Mouse (Mus musculus) limb, embryonic 11.5 days (tissue): ENCODE measurements around the gene Ropn1l. TPM values are rescaled to one million over a fixed set of nuclear protein-coding genes. Genes with fewer than 3 reads are reported as not detected.

Experiments used
- ATAC-seq: fragments of 200-750 bp; cut with Nextera tagmentation; 2 replicates; pipeline ENCODE4 v1.8.0; 2017; ENCODE audit warnings: low read depth; ENCODE audit not compliant: insufficient number of reproducible peaks, low FRiP score, low TSS enrichment
- DNase-seq: peaks from one replicate; pipeline ENCODE4 v3.0.0-alpha.2; 2015; ENCODE audit warnings: low spot score
- H3K27ac ChIP-seq: fragments of 300-500 bp; sonication (generic); replicated peaks from 2 replicates; pipeline ENCODE4 v1.5.1; 2014; ENCODE audit warnings: low read depth, mild to moderate bottlenecking, low read length
- H3K27me3 ChIP-seq: fragments of 300-500 bp; sonication (generic); 2 replicates; pipeline ENCODE4 v1.6.1; 2014; ENCODE audit warnings: mild to moderate bottlenecking, low read length, mixed read lengths; ENCODE audit not compliant: control insufficient read depth, insufficient read depth
- H3K36me3 ChIP-seq: fragments of 300-500 bp; sonication (generic); 2 replicates; pipeline ENCODE4 v1.6.1; 2014; ENCODE audit warnings: mild to moderate bottlenecking, low read length, moderate library complexity, mixed read lengths; ENCODE audit not compliant: control insufficient read depth, insufficient read depth
- H3K4me1 ChIP-seq: fragments of 300-500 bp; sonication (generic); 2 replicates; pipeline ENCODE4 v1.6.1; 2014; ENCODE audit warnings: low read length, mixed read lengths; ENCODE audit not compliant: control insufficient read depth, insufficient read depth
- H3K4me2 ChIP-seq: fragments of 300-500 bp; sonication (generic); 2 replicates; pipeline ENCODE4 v1.6.1; 2014; ENCODE audit warnings: low read depth, mild to moderate bottlenecking, moderate library complexity; ENCODE audit not compliant: severe bottlenecking
- H3K4me3 ChIP-seq: fragments of 300-500 bp; sonication (generic); 2 replicates; pipeline ENCODE4 v1.5.1; 2014; ENCODE audit warnings: low read depth, low read length
- H3K9ac ChIP-seq: fragments of 300-500 bp; sonication (generic); 2 replicates; pipeline ENCODE4 v1.6.1; 2014; ENCODE audit warnings: mild to moderate bottlenecking, low read length
- H3K9me3 ChIP-seq: fragments of 300-500 bp; sonication (generic); 2 replicates; pipeline ENCODE4 v1.6.1; 2016; ENCODE audit warnings: low read length; ENCODE audit not compliant: control insufficient read depth
- WGBS: fragments of 180-500 bp; shearing (Covaris S2); extraction: QIAGEN DNeasy Blood & Tissue Kit; methylation state at CpG from one replicate; pipeline ENCODE4 v1.1.7; 2014; 5-methylcytosine and 5-hydroxymethylcytosine counted together
- polyA plus RNA-seq: library from polyadenylated mRNA; unstranded; fragments of >200 nt; fragmentation: Nextera tagmentation; extraction: Ambion mirVana; gene quantifications from 2 replicates; pipeline ENCODE4 v1.2.1, GENCODE M21; 2014

The Ropn1l gene
- polyA plus RNA-seq, result 3.3 and 3.5 TPM in 2 replicates

DNA sequence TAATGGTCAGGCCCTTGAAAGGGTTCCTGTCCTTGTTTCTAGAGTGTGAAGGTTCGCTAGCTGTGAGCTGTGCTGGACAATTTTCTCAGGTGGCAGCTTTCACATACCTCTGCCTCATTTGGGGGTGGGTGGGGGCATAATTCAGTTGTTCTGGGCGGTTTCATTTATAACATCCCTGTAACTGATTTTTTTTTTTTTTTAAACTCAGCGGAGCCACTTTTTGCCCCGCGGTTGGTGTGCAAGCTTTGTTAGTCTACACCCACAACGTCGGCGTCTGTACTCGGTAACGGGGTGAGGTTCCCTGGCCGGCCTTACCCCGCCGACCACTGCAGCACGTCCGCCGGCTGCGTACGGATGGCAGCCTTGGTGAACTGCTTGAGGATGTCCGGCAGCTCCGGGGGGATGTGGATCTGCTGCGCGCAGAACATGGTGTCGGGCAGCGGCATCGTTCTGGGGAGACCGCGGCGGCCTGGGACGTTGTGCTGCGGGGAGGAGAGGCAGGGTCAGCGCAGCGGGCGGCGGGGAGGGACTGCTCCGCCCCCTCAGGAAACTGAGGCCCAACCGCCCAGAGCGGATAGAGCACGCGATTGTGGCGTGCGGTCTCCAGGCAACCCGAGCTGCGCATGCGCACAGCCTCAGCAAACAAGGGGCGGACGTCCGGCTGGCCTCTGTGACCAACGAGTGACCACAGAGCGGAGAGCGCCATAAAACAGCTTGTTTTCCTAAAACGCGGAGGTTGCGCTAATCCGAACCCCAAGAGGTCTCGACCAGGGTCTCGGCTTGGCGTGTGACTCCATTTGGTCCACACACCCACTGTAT is at the start of gene Ropn1l:
Gene Ropn1l, minus strand, starts transcription at position 640 of the 819 bp plus-strand sequence.
- WGBS, result under 1% methylated on average over 57 of the region's 57 CpGs
- ATAC-seq (peak; percentile 94), DNase-seq (peak; percentile 95)
- Histone ChIP-seq H3K4me3 (peak within 1 kb of the TSS; percentile 55), H3K36me3 (0 out of 2 replicates have a peak, but pooled peaks cover 2% of the 10 kb centered on the region), H3K27ac (peak within 1 kb of the TSS; percentile 65), H3K27me3 (no peaks in the 10 kb centered on the region), H3K4me1 (peaks cover 3% of the 10 kb centered on the region; the same call in 1 of the 2 replicates), H3K4me2 (peak within 1 kb of the TSS; percentile 62), H3K9me3 (no peaks in the 10 kb centered on the region), H3K9ac (peak within 1 kb of the TSS; percentile 63)

DNA sequence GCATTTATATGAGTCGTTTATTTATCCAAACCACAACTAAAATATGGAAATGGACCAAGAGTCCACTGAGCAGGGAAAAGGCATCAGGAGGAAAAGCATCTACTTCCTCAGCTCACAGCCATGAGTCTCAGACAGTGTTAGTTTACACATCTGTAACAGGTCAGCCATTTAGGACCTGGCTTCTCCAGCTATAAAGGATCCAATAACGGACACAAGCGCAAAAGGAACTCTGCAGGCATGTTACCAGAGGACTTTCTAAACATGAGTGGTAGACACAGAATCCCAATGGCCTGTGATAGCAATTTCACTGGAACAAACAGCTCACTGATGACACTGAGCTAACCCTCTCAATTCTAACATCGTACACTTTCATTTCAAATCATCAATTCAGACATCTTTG is 49.5 kb upstream of the Ropn1l start:
- no peak overlapping the region for H3K4me2 ChIP-seq
- H3K9me3 ChIP-seq, result no peaks in the 10 kb centered on the region
- DNase-seq (no peak), ATAC-seq (no peak)
- H3K27ac ChIP-seq, result no peak overlapping the region
- H3K4me3 ChIP-seq, result no peak overlapping the region
- H3K9ac ChIP-seq, result no peak overlapping the region
- 84% methylated on average over 4 of the region's 4 CpGs for WGBS
- H3K4me1 ChIP-seq, result no peaks in the 10 kb centered on the region
- H3K27me3 ChIP-seq, result no peaks in the 10 kb centered on the region
- peaks cover 7% of the 10 kb centered on the region; the same call in 1 of the 2 replicates for H3K36me3 ChIP-seq

DNA sequence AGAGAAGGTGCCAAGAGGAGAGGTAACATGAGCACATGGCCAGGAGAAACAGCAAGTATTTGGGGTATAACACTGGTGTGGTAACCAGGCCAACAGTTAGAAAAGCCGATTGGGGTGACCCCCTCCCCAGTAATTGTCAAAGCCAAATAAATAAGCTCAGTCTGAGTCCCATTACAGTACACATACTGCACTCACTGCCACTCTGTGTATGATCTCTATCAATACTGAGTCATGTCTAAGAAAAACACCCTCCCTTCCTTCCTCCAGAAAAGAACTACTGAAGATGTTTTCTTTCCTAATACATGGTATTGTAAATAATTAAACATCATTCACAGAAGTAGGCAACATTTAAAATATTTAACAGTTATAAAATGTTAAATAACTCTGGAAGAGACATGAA is 48.8 kb upstream of the Ropn1l start:
- H3K27ac ChIP-seq, result no peak overlapping the region
- H3K4me2 ChIP-seq, result no peak overlapping the region
- ATAC-seq (no peak), DNase-seq (no peak)
- H3K9ac ChIP-seq, result no peak overlapping the region
- H3K4me3 ChIP-seq, result no peak overlapping the region
- no peaks in the 10 kb centered on the region for H3K27me3 ChIP-seq
- WGBS, result 70% methylated on average over 1 of the region's 1 CpGs
- H3K36me3 ChIP-seq, result peaks cover 11% of the 10 kb centered on the region; the same call in 1 of the 2 replicates
- H3K4me1 ChIP-seq, result no peaks in the 10 kb centered on the region
- no peaks in the 10 kb centered on the region for H3K9me3 ChIP-seq

DNA sequence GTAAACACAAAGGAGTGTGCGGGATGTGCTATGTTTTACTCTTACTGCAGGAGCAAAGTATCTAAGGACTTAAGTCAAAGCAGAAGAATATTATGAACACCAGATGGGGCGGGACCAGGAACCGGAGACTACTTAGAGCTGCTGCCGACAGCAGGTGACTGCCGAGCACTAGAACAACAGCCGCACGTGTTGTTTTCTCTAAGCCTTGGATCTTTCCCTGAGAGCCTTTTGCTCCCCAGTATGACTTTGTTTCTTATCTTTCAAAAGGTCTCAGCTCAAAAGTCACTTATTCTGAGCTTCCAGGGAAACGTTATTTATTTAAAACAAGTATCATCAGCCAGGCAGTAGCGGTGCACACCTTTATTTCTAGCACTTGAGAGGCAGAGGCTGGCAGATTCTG is 41.3 kb upstream of the Ropn1l start:
- WGBS, result 91% methylated on average over 9 of the region's 9 CpGs
- H3K4me1 ChIP-seq, result no peaks in the 10 kb centered on the region
- no peaks in the 10 kb centered on the region for H3K9me3 ChIP-seq
- DNase-seq (no peak), ATAC-seq (no peak)
- H3K9ac ChIP-seq, result no peak overlapping the region
- H3K4me3 ChIP-seq, result no peak overlapping the region
- no peaks in the 10 kb centered on the region for H3K27me3 ChIP-seq
- H3K4me2 ChIP-seq, result no peak overlapping the region
- H3K36me3 ChIP-seq, result peaks cover 19% of the 10 kb centered on the region
- H3K27ac ChIP-seq, result no peak overlapping the region

DNA sequence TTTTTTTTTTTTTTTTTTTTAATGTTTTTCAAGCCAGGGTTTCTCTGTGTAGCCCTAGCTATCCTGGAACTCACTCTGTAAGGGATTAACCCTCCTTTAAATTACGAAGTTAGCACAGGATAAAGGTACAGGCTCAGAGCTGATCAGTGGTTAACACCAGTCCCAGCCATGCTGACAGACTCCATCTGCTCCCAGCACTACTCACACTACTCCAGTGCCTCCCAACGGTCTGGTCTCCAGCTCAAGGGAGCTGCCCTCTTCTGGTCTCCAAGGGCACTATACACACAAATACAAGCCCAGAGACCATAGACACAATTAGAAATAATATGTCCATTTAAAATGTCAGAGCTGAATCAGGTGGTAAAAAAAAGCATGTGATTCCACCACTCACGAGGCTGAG is 40.8 kb upstream of the Ropn1l start:
- no peak overlapping the region for H3K4me3 ChIP-seq
- H3K4me1 ChIP-seq, result no peaks in the 10 kb centered on the region
- H3K27me3 ChIP-seq, result no peaks in the 10 kb centered on the region
- WGBS, result 87% methylated on average over 3 of the region's 3 CpGs
- no peak overlapping the region for H3K27ac ChIP-seq
- H3K4me2 ChIP-seq, result no peak overlapping the region
- H3K36me3 ChIP-seq, result peaks cover 21% of the 10 kb centered on the region
- H3K9ac ChIP-seq, result no peak overlapping the region
- ATAC-seq, result no peak
- no peaks in the 10 kb centered on the region for H3K9me3 ChIP-seq
- DNase-seq, result no peak

DNA sequence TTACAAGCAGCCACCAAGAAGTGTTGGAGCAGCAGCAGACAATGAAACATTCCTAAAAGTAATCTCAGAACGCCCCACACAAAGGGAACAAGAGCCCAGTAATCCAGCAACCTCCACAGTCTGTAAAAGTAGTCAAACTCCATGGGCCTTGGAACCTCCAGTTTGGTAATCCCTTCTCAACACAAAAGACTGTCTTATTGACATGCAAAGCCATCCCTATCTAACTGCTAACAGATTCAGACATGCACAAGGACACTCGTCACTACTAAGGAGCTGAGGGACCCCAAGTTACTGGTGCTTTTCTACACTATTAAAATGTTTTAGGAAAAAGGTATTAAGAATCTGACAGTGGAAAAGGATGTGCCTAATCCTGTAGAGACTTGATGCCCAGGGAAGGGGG is 33.9 kb upstream of the Ropn1l start:
- Histone ChIP-seq H3K4me1 (no peaks in the 10 kb centered on the region), H3K27me3 (no peaks in the 10 kb centered on the region), H3K9me3 (no peaks in the 10 kb centered on the region), H3K4me3 (no peak overlapping the region), H3K9ac (no peak overlapping the region), H3K36me3 (peaks cover 4% of the 10 kb centered on the region), H3K27ac (no peak overlapping the region), H3K4me2 (no peak overlapping the region)
- DNase-seq, result no peak
- ATAC-seq, result no peak
- WGBS, result 87% methylated on average over 2 of the region's 2 CpGs

DNA sequence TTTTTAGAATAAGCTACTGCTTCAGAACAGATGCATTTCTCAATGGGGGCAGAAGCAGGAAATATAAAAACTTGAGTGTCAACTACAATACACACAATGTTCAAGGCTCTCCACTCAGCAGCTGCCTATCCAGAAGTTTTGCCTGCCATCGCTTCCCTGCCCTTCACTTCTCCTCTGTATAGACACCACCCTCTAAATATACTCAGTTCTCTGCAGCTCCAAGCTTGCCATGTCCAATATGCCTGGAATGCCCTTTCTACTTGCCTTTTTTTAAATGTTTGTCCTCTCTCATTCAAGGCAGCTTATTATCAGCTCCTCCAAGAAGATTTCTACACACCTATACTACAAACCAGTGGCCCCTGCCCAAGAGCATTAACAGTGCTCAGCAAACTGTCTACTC is 23.1 kb upstream of the Ropn1l start:
- ATAC-seq (no peak), DNase-seq (no peak)
- 100% methylated on average over 1 of the region's 1 CpGs for WGBS
- no peak overlapping the region for H3K4me2 ChIP-seq
- no peaks in the 10 kb centered on the region for H3K9me3 ChIP-seq
- H3K27ac ChIP-seq, result no peak overlapping the region
- peaks cover 15% of the 10 kb centered on the region; the same call in 1 of the 2 replicates for H3K36me3 ChIP-seq
- H3K4me1 ChIP-seq, result no peaks in the 10 kb centered on the region
- no peak overlapping the region for H3K9ac ChIP-seq
- no peaks in the 10 kb centered on the region for H3K27me3 ChIP-seq
- H3K4me3 ChIP-seq, result no peak overlapping the region

DNA sequence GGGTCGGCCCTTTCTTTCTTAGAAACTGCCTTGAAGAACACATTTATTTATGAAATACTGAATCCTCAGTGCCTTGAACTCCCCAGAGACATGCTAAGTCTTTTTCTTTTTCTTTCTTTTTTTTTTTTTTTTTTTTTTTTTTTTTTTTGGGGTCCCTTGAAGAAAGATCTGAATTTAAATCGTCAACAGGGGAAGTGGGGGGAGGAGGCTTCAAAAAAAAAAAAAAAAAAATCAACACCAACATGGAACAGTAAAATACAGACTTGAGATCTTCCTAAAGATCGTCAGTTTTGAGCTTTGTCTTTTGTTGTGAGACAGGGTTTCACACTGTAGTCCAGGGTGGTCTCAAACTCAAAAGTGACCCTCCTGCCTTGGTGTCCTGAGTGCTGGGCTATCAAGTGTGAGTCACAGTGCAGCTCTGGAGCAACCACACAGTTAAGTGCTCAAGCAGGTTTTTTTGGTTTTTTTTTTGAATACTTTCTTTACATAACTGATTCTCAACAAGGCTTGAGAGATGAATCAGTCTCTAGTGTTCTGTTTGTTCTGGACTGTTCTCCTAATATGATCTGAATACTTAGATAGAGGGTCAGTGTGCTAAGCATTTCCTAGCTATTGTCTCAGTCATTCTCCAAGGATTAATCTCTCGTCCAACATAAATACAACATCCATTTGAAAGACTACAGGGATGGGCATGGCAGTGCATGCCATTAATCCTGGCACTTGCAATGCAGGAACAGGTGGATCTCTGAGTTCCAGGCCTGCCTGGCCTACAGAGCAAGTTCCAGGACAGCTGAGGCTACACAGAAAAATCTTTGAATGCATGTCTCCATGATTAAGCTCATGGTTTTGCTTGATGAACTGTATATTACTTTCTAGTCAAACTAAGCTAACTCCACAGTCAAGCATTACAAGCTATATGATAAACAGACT is 19.4 kb upstream of the Ropn1l start:
- DNase-seq (no peak), ATAC-seq (no peak)
- H3K27me3 ChIP-seq, result no peaks in the 10 kb centered on the region
- H3K4me3 ChIP-seq, result no peak overlapping the region
- no peak overlapping the region for H3K27ac ChIP-seq
- no peaks in the 10 kb centered on the region for H3K9me3 ChIP-seq
- H3K9ac ChIP-seq, result no peak overlapping the region
- 89% methylated on average over 4 of the region's 4 CpGs for WGBS
- no peak overlapping the region for H3K4me2 ChIP-seq
- peaks cover 8% of the 10 kb centered on the region; the same call in 1 of the 2 replicates for H3K36me3 ChIP-seq
- no peaks in the 10 kb centered on the region for H3K4me1 ChIP-seq
